Mouse (Mus musculus): ENCODE data around the gene Rhod.
"Not testable (repeated sequence)": the region's sequence is repeated elsewhere in the genome, so short reads cannot be mapped to it uniquely, and the experiment has no call there.

The Rhod gene

GRCm38 (mm10) chr19:4439161-4439801 is at the start of gene Rhod:
Gene Rhod (minus strand): TSS chr19:4439432.
- peak; percentile 45 for DNase-seq (ENCODE audit: low spot score)

- no peak for DNase-seq (ENCODE audit: low spot score)
These were observed 48.6 kb upstream of the Rhod start for GRCm38 (mm10) chr19:4487877-4488276.

DNA sequence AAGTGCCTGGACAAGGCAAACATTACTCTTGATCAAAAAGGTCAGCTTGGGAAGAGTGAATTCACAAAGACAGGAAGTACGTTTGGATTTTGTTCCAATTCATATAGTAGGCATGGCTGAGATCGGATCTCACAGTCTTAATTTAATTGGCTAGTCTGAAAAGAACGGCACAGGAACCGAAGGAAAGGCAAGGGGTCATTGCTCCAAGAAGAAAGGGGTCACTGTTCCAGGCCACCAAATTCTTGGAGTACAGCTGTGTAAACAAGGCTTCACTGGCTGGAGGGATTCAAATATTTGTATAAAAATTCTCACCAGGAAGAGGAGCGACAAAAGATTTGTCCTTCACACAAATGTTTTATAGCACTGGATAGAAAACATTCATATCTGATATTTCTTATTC is 45.8 kb upstream of the Rhod start:
- no peak for DNase-seq (ENCODE audit: low spot score)

DNA sequence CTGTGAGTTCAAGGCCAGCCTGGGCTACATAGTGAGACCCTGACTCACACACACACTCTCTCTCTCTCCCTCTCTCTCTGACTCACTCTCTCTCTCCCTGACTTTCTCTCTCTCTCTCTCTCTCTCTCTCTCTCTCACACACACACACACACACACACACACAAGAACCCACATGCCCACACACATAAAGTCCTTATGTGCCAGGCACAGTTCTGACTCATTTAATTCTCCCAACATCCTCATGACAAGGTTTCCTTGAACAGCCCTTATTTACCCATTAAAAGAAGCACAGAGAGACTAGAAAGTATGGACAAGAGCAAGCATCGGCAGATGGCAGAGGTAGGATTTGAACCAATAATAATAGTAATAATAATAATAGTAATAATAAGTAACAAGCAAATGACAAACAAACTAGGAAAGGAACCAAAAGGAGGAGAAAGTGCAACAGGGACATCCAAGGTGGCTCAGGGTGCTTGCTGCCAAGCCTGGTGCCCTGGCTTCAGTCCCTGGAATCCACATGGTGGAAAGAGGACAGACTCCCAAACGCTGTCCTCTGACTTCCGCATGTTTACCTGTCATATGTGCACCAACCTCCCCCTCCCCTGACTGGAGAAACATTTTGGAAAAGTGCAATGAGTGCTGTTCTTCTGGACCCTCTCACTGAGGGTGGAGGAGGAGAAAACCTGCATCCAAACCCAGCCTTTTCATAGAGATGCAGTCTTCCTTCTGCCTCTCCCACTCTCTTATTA is 43.1 kb upstream of the Rhod start:
- no peak for DNase-seq (ENCODE audit: low spot score)

DNA sequence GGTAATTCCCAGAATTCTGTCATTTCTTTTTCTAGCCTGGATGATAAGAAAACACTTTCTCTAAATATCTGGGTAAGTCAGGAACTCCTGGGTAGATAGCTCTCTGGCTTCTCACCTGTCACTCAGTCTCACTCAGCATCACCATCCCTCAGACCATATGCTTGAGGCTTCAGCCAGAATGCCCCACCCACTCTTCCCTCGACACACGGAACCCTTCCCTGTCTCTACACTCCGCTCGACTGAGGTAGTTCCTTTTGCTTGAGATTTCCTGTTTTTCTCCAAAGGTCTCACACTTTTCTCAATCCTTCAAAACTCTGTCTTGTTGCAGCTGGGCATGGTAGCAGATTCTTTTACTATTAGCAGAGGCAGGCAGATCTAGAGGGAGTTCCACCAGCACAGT is 42.1 kb upstream of the Rhod start:
- DNase-seq (ENCODE audit: low spot score), result no peak

- DNase-seq (ENCODE audit: low spot score), result no peak
These were observed 40.8 kb upstream of the Rhod start for GRCm38 (mm10) chr19:4480041-4480440.

DNA sequence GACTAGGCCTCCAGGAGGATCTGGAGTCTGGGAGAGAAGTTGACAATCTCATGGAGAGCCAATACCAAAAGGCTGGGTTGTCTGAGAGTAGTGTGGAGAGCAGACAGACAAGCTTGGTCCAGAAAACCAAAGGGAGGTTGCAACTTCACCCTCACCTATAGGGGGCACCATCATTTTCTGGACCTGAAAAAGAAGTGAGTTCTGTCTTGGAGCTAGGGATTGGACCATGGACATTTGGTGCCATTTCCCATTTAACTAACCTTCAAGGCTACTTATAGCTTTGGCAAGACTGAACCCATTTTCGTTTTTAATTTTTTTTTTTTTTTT is 38.9 kb upstream of the Rhod start:
- no peak for DNase-seq (ENCODE audit: low spot score)

DNA sequence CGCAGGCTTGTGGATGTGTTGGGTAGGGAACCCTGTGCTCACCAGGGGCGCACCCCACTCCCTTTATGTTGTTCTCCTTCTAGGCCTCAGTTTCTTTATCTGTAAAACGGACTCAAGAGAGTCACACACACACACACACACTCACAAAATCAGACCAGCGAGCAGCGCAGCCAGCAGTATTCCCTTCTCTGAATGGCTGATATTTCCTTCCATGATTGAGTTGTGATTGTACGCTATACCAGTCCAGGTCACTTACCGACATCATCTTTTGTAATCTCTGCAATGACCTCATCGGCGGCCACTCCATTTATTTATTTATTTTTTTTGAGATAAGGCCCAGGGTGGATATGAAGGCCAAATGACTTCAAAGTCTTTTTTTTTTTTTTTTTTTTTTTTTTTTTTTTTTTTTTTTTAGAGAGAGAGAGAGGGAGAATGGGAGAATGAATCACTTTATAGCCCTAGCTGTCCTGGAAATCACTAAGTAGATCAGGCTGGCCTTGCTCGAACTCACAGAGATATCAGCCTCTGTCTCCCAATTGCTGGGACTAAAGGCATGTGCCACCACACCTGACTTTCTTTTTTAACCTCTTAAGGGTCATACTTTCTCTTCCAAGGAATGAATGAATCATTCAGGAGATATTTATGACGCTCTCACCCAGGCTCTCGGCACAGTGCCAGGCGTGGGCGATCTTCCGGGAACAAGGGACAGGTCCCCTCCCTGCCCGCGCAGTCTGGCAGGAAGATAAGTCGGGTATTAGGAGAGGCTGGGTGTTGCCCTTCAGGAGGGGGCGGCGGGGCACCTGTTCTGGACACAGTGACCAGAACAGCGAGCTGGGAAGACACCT is 38.3 kb upstream of the Rhod start, which contains the start of gene Syt12:
Gene Syt12, minus strand, starts transcription at position 103 of the 845 bp plus-strand sequence.
- no peak for DNase-seq (ENCODE audit: low spot score)

DNA sequence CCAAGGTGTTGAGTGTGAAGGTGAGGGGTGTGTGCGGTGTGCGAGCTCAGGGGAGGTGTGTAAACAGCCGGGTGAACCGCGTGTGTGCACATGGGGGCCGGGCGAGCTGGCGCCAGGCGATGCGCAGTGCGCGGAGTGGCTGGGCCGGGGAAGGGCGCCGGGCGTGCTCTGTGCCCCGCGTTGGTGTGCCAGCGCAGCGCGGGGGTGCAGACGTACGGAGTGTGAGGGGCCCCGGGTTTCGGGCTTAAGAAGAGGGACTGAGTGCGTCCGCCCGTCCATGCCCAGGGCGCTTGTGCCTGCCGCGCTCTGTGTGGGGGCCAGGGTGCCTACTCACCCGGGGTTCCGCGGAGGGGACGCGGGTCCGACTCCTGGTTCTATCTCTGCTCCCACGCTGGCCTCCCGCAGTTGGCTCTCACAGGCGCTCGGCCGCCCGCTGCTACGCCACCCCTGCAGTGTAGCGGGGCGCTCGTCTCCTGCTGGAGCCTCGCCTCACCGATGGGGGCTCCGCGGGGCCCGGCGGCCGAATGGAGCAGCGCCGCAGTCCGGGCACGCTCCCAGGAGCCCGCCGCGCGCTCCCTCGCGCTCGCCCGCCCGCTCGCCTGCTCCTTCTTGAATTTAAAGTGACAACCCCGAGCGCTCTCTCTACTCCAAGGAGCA is 37.5 kb upstream of the Rhod start:
- DNase-seq (ENCODE audit: low spot score), result no peak

DNA sequence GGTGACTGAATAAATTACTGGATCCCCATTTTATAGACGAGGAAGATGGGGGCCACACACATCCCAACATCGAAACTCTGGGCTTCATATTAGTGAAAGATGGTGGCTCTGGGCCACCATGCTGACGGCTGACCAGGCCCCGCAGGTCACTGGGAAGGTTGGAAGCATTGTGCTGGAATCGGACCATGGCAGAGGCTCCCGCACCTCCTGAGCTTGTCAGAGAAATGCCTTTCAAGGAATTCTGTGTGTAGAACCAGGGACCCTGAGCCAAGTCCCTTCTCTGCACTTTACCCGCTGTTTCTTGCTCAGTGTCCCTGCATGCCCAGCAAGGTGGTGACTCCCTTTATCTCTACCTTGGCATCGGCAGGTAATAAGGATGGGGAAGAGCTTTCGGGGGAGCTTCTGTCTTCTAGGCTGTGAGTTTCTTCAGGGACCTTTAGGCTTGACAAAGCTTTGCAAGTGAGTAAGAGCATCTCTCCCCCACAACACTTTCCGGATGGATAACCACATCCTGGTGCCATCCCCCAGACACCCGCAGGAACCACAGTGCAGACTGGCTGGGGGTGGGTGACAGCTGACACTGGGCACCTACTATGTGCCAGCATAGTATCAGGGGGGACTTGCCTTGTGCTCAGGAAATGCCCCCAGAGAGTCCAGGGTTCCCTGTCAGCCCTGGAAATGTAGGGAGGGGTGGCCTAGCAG is 36.1 kb upstream of the Rhod start:
- no peak for DNase-seq (ENCODE audit: low spot score)

DNA sequence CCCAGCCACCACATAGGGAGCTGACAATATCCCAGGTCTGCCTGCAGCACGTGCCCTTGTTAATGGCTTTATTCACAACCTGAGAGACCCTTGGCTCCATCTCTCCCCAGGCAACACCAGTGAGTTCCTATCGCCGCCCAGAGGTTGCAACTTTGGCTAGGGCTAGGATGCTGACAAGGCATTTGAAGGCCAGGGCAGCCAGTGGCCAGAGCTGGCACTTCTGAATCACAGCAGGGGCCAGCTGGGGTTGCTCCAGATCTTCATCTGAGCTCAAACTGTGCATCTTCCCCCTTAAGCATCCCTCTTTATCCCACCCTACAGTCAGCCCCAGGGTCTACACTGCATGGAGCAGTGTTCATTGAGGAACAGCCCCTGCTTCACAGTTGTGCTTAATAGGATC is 35.5 kb upstream of the Rhod start:
- no peak for DNase-seq (ENCODE audit: low spot score)

DNA sequence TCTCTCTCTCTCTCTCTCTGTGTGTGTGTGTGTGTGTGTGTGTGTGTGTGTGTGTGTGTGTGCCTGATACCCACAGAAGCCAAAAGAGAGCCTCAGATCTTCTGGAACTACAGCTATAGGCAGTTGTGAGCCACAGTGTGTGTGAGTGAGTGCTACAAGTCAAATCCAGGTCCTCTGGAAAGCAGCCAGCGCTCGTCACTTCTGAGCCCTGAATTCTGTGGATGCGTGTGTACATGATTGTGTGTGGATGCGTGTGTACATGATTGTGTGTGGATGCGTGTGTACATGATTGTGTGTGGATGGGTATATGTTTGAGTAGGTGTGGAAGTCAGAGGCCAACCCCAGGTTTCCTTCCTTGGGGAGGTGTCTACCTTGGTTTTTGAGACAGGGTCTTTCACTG is 34.3 kb upstream of the Rhod start:
- DNase-seq (ENCODE audit: low spot score), result no peak

- DNase-seq (ENCODE audit: low spot score), result no peak
These were observed 29.1 kb upstream of the Rhod start for GRCm38 (mm10) chr19:4468363-4468762.

GRCm38 (mm10) chr19:4464666-4465065 is 25.4 kb upstream of the Rhod start:
- DNase-seq (ENCODE audit: low spot score), result no peak

DNA sequence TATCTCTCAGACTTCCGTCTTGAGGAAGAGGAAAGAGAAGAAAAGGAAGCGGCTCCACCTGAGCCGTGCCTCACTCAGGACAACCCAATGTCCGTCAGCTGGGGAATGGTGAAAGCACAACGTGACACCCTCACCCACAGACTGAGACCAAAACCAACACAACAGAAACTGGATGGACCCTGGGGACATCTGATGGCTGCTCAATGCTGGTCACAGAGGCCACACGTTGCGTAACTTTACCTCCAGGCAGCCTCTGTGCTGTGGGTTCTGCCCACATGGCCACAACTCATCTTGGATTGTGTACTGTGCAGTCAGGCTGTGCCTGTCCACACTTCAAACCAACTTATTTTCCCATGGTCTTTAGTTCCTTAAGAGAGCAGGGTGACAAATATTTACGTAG is 22.7 kb upstream of the Rhod start:
- no peak for DNase-seq (ENCODE audit: low spot score)

DNA sequence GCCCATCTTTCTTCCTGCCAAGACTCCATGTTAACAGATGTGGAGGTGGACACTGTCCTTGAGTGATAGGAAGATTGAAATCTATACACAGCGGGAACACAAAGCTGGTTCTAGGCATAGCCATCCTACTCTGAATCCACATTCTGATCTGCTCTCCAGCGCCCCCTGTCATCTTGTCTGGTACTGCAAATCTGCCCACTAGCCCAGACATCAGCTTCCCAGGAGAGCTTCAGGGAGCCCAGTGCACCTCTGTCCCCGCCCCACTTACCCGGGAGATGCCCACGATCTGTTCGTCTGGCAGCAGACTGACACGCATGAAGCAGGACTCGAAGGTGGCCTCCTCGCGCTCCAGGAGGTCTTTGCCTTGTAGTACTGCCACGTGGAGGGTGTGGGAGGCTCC is 17.0 kb upstream of the Rhod start:
- peak; percentile 64 for DNase-seq (ENCODE audit: low spot score)

DNA sequence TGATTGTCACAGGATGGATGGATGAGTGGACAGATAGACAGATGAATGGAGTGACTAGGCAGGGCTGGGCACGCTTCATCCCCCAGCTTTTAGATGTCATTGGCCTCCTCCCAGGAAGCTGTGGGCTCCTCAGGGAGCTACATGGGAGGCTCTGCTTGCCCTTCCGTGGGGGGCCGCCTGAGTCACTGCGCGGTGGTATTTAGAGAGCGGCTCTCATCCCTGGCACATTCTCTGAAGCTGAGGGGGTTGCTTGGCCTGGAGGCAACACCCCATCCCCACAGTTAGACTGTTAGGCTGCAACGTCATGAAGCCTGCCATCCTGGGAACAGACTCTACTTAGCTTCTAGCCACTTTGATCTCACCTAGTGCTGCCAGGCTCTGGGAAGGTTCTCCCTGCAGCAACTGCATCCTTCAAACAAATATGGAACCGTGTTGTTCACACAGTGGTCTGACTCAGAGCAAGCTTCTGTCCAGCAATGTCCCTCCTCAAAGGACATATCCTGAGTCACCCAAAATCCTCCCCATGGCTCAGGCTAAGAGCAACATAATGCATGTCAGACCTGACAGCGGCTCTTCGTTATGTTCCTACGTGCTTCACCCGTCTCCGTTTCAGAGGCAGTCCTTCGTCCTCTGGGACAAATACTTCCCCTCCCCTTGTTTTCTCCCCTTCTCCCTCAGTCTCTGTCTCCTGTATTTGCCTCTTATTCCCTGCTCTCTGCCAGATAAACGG is 16.0 kb upstream of the Rhod start:
- no peak for DNase-seq (ENCODE audit: low spot score)

DNA sequence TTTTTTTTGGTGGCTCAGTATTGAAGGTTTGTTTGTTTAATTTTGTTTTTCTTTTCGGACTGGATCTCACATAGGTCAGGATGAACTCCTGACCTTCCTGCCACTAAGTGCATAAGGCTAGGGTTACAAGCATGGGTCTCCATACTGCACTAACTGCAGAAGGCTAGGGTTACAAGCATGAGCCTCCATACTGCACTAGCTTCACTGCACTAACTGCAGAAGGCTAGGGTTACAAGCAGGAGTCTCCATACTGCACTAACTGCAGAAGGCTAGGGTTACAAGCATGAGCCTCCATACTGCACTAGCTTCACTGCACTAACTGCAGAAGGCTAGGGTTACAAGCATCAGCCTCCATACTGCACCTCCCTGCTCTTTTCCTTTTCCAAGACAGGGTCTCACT is 14.8 kb upstream of the Rhod start:
- DNase-seq (ENCODE audit: low spot score), result not testable (repeated sequence)

- no peak for DNase-seq (ENCODE audit: low spot score)
These were observed 13.3 kb upstream of the Rhod start for GRCm38 (mm10) chr19:4452525-4452924.

DNA sequence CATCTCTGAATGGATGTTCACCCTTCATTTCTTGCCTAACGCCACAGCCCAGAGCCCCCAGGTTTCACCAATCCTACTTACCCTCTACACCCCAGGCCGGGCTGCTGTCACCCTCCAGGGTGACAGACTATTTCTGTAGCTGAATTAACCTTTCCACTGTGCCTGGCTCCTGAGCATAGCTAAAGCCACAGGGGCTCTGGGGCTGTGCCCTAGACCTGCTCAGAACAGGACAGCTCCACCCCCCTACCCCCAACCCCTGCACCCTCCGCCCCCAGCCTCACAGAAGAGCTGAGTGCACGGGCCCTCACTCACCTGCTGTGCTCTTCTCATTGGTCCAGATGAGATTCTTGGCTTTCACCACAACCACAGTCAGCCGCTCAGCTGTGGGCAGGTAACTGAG is 12.7 kb upstream of the Rhod start:
- DNase-seq (ENCODE audit: low spot score), result no peak

DNA sequence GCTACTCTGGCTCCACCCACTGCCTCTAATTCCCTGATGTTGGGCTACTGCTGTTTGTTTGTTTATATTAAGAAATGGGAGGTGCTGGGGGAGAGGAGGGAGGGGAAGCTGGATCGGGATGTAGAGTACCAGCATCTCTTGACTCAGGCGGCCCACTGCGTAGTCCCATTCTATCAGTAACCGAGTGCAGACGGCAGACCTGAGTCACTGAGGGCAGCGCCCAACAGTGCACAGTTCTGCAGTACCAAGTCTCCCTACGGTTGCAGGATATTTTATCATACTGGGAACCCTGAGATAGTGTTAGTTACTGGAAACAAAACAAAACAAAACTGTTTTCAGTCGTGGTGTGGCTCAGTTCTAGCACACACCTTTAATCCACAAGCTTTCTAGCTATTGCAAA is 11.9 kb upstream of the Rhod start:
- no peak for DNase-seq (ENCODE audit: low spot score)
